In the genomic region with DNA sequence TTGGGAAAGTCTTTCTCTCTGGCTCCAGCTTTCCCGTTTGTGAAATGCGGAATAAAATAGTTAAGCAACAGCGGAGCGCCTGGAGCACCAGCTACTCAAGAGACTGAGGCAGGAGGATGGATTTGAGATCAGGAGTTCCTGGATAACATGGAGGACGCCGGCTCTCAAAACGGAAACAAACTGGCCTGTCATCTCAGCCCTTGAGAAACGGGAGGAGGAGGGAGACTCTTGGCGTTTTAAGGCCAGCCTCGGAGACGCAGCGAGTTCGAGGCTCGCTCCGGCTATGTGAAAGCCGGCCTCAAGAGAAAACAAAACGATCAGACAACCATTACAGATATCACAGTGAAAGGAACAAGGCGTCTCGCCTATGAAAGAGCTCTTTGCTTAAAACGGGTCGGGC, we compare ENCODE assay signal across 8 mouse cellular contexts. TPM values are rescaled to one million over a fixed set of nuclear protein-coding genes. Genes with fewer than 3 reads are reported as not detected.
DNase-seq lines count a peak whose midpoint lies in the region; ATAC-seq and TF ChIP-seq lines count a peak whose summit lies in the region.

No protein-coding gene starts in this region.

- ATAC-seq in embryonic facial prominence, embryonic 11.5 days (replicated peaks; ENCODE audit: insufficient number of reproducible peaks, low FRiP score, low TSS enrichment, low read depth): no peak
- ATAC-seq in intestine, embryonic 15.5 days: no peak

- H3K4me2 ChIP-seq in embryonic facial prominence, embryonic 11.5 days (ENCODE audit: low read depth, low read length): peak overlapping the region; percentile 76
- peak overlapping the region; percentile 84 for H3K4me2 ChIP-seq in intestine, embryonic 15.5 days (replicated peaks)
- H3K4me2 ChIP-seq in myocyte (ENCODE audit: low read depth): peak overlapping the region; percentile 77

- no peak for TF ChIP-seq POLR2A in myocyte (IDR thresholded peaks at IDR 0.05; ENCODE audit: insufficient read length, low read depth)

- peaks cover 54% of the 10 kb centered on the region for H3K79me2 ChIP-seq in myocyte (ENCODE audit: control insufficient read depth, insufficient read depth)

- peak overlapping the region; percentile 94 for H3K4me3 ChIP-seq in embryonic facial prominence, embryonic 11.5 days (ENCODE audit: low read depth, low read length)
- peak overlapping the region; percentile 87 for H3K4me3 ChIP-seq in intestine, embryonic 15.5 days (replicated peaks)
- peak overlapping the region; percentile 94 for H3K4me3 ChIP-seq in myocyte

- H3K36me3 ChIP-seq in embryonic facial prominence, embryonic 11.5 days (replicated peaks; ENCODE audit: control insufficient read depth, insufficient read depth, low read depth, low read length): no peaks in the 10 kb centered on the region; the same call in 1 of the 2 replicates
- H3K36me3 ChIP-seq in intestine, embryonic 15.5 days: peaks cover 4% of the 10 kb centered on the region; the same call in 1 of the 2 replicates
- peaks cover 26% of the 10 kb centered on the region for H3K36me3 ChIP-seq in myocyte (ENCODE audit: control insufficient read depth, insufficient read depth)

- peak overlapping the region; percentile 79 for H3ac ChIP-seq in myocyte (ENCODE audit: control insufficient read depth, insufficient read length)

- no peaks in the 10 kb centered on the region for H3K9me3 ChIP-seq in embryonic facial prominence, embryonic 11.5 days (replicated peaks; ENCODE audit: control insufficient read depth, low read length)
- H3K9me3 ChIP-seq in intestine, embryonic 15.5 days: no peaks in the 10 kb centered on the region

- peak; percentile 34 for DNase-seq in retina, embryonic 14.5 days (ENCODE audit: low spot score)
- DNase-seq in retina, postnatal 1 day: no peak
- DNase-seq in embryonic facial prominence, embryonic 11.5 days (ENCODE audit: low spot score): peak; percentile 32
- no peak for DNase-seq in Muller cell, postnatal 12 days (ENCODE audit: inconsistent ontology term)
- DNase-seq in urinary bladder, postnatal 4 days (ENCODE audit: low spot score in 2 of 2): no peak
- no peak for DNase-seq in spleen, postnatal 4 days (ENCODE audit: low spot score in 2 of 2)

- H3K9ac ChIP-seq in embryonic facial prominence, embryonic 11.5 days (replicated peaks; ENCODE audit: low read length): peak overlapping the region; percentile 96
- peak overlapping the region; percentile 93 for H3K9ac ChIP-seq in intestine, embryonic 15.5 days

- WGBS in embryonic facial prominence, embryonic 11.5 days: 5% methylated on average over 21 of the region's 21 CpGs
- WGBS in intestine, embryonic 15.5 days: 1% methylated on average over 21 of the region's 21 CpGs

- peak overlapping the region; percentile 96 for H3K27ac ChIP-seq in embryonic facial prominence, embryonic 11.5 days (replicated peaks; ENCODE audit: low read depth, low read length)
- peak overlapping the region; percentile 98 for H3K27ac ChIP-seq in intestine, embryonic 15.5 days

- H3K27me3 ChIP-seq in embryonic facial prominence, embryonic 11.5 days (ENCODE audit: control insufficient read depth, insufficient read depth, low read length): no peaks in the 10 kb centered on the region
- no peaks in the 10 kb centered on the region for H3K27me3 ChIP-seq in intestine, embryonic 15.5 days (replicated peaks)
- H3K27me3 ChIP-seq in myocyte (ENCODE audit: control insufficient read depth, insufficient read depth, insufficient read length): no peaks in the 10 kb centered on the region

- H3K4me1 ChIP-seq in embryonic facial prominence, embryonic 11.5 days (ENCODE audit: control insufficient read depth, insufficient read depth, low read length): no peaks in the 10 kb centered on the region; the same call in 1 of the 2 replicates
- peaks cover 18% of the 10 kb centered on the region for H3K4me1 ChIP-seq in intestine, embryonic 15.5 days (replicated peaks)

TF ChIP-seq in myocyte, 11 proteins besides CTCF, POLR2A, EP300 and RAD21:
- no peak for TF ChIP-seq MAX (IDR thresholded peaks at IDR 0.05; ENCODE audit: low read depth)

RNA-seq across cellular contexts. Expression of a gene that starts 0.8 kb away (rescaled TPM):
- polyA plus RNA-seq in embryonic facial prominence, embryonic 11.5 days (2014; fragmentation: Nextera tagmentation; extraction: Ambion mirVana): 161 and 174 TPM in 2 replicates
- 108 and 109 TPM in 2 replicates for polyA plus RNA-seq in intestine, embryonic 15.5 days (2015; fragmentation: Nextera tagmentation; extraction: Ambion mirVana)
- polyA plus RNA-seq in myocyte (2012; fragmentation: generic; extraction: Trizol): 85.9 TPM

RNA-seq across cellular contexts. Expression of a gene that starts 24.0 kb away (rescaled TPM):
- 106 and 117 TPM in 2 replicates for polyA plus RNA-seq in embryonic facial prominence, embryonic 11.5 days (2014; fragmentation: Nextera tagmentation; extraction: Ambion mirVana)
- polyA plus RNA-seq in intestine, embryonic 15.5 days (2015; fragmentation: Nextera tagmentation; extraction: Ambion mirVana): 176 and 218 TPM in 2 replicates
- 707 TPM for polyA plus RNA-seq in myocyte (2012; fragmentation: generic; extraction: Trizol)

RNA-seq across cellular contexts. Expression of a gene that starts 25.8 kb away (rescaled TPM):
- 56.1 and 57.9 TPM in 2 replicates for polyA plus RNA-seq in embryonic facial prominence, embryonic 11.5 days (2014; fragmentation: Nextera tagmentation; extraction: Ambion mirVana)
- 64.0 and 66.7 TPM in 2 replicates for polyA plus RNA-seq in intestine, embryonic 15.5 days (2015; fragmentation: Nextera tagmentation; extraction: Ambion mirVana)
- polyA plus RNA-seq in myocyte (2012; fragmentation: generic; extraction: Trizol): 172 TPM

RNA-seq across cellular contexts. Expression of a gene that starts 59.1 kb away (rescaled TPM):
- 43.5 and 48.0 TPM in 2 replicates for polyA plus RNA-seq in embryonic facial prominence, embryonic 11.5 days (2014; fragmentation: Nextera tagmentation; extraction: Ambion mirVana)
- 56.3 and 61.7 TPM in 2 replicates for polyA plus RNA-seq in intestine, embryonic 15.5 days (2015; fragmentation: Nextera tagmentation; extraction: Ambion mirVana)
- 33.7 TPM for polyA plus RNA-seq in myocyte (2012; fragmentation: generic; extraction: Trizol)

Comparison
In these comparisons a context has a peak if more than half of its experiments do, and no peak if none do; other contexts are left out.
1. DNase-seq: peak in retina, embryonic 14.5 days (single experiment) and embryonic facial prominence, embryonic 11.5 days (single experiment); none in retina, postnatal 1 day (single experiment), Muller cell, postnatal 12 days (single experiment), urinary bladder, postnatal 4 days (0 of 2) and spleen, postnatal 4 days (0 of 2).
2. Peak in every context shown above with its lines, with median percentiles within 50 percentile points of each other: H3K4me2 ChIP-seq and H3K4me3 ChIP-seq.